Mouse (Mus musculus) bone marrow macrophage, adult 2 months (primary cell): ENCODE measurements at regions not wholly inside any gene's neighbourhood (a gene's known extent, or its start where the extent isn't known, plus 50 kb on each side); places are given as distances from the start of the nearest gene placed in this dataset.
"Not testable (repeated sequence)": the region's sequence is repeated elsewhere in the genome, so short reads cannot be mapped to it uniquely, and the experiment has no call there.

ENCODE experiments used
- H3K27ac ChIP-seq: 2 replicates; pipeline ENCODE4 v1.5.1; 2012; ENCODE audit warnings: low read depth, low read length; ENCODE audit not compliant: insufficient read depth
- H3K4me1 ChIP-seq: 2 replicates; pipeline ENCODE4 v1.6.1; 2012; ENCODE audit warnings: low read length; ENCODE audit not compliant: control insufficient read depth, insufficient read depth
- H3K4me3 ChIP-seq: 2 replicates; pipeline ENCODE4 v1.5.1; 2012; ENCODE audit warnings: mild to moderate bottlenecking, low read length, moderate library complexity; ENCODE audit not compliant: insufficient read depth
- CTCF ChIP-seq: IDR thresholded peaks from 2 replicates; pipeline ENCODE4 v1.5.1; 2012; ENCODE audit warnings: low read depth, mild to moderate bottlenecking, low read length, moderate library complexity
- POLR2A ChIP-seq: IDR thresholded peaks from 2 replicates; pipeline ENCODE4 v1.6.1; 2012; ENCODE audit warnings: mild to moderate bottlenecking, low read depth, low read length, borderline replicate concordance

DNA sequence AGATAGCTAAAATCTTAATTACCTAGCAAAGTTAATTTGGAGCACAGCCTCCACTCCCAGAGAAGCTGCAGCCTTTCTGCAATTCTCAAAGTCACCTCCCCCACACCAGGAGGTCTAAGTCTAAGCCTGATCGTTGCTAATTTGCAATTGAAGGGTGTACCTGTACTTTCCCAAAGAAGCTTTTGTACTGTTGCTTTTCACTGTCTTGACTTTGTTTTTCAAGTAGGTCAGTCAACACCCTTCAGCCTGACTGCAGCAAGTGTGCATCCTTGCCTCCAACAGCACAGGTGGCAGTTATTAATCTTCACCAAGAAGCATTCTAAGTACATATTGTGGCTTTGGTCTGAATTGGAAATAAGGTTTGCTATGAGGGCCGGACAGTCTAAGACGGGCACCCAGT is 91.7 kb upstream of the Slc22a30 start:
- not testable (repeated sequence) for H3K4me3 ChIP-seq, H3K27ac ChIP-seq, H3K4me1 ChIP-seq

DNA sequence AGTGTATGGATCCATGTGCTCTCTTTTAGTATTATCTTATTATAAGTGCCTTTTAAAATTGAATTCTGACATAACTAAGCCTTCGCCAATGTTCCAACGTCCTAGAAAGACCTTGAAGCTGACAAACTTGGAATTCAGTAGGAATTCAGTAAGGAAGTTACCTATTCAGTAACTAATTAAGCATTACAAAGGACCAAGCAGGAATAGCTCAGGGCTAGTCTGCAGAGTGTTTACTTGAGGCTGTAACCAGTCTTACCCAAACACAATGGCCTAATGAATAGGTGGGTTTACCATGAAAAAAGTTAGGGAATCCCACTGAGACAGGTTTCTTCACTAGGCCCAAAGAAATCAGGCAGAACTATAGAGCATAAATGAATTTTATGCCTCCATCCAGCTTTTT is 92.6 kb upstream of the Slc22a30 start:
- H3K4me3 ChIP-seq, H3K27ac ChIP-seq, H3K4me1 ChIP-seq: not testable (repeated sequence)

DNA sequence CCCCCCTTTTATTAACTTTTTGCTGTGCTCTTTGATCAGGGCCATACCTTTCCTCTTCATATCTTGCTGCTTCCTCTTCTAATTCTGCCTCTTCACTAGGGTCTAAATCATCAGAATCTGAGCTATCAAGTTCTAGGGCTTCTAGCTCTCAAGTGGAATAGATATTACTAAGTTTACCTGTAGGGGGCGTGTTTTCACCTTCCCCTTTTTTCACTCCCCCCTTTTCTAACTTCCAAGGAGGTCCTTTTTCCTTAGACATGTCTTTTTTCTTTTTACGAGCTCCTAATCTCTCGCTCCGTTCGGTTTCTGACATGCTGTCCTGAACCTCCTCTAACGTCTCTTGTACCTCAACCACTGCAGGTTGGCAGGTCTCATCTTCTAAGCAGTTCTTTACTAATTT is 73.3 kb upstream of the Slc22a8 start:
- peak overlapping the region; percentile 45 for H3K27ac ChIP-seq
- peak overlapping the region; percentile 49 for H3K4me3 ChIP-seq
- not testable (repeated sequence) for H3K4me1 ChIP-seq

DNA sequence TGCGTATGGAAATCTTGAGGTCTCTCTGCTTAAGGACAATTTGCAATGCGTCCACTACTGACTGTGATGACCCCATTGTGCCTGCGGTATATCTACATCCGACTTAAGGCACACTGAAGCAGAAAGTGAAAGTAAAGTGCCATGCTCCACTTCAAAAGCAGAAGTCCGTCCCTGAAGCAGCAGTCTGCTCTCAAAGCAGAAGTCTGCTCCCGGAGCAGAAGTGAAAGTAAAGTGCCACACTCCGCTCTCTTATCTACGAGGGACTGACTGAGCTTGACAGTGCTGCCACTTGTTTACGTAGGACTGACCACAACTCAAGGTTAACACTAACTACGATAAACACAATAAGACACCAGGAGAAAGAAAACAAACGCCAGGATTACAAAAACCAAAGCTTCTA is 72.8 kb upstream of the Slc22a8 start:
- Histone ChIP-seq H3K4me1 (no peaks in the 10 kb centered on the region; the same call in 1 of the 2 replicates), H3K27ac (peak overlapping the region; percentile 45), H3K4me3 (peak overlapping the region; percentile 49)
- TF ChIP-seq CTCF (no peak), POLR2A (no peak)

DNA sequence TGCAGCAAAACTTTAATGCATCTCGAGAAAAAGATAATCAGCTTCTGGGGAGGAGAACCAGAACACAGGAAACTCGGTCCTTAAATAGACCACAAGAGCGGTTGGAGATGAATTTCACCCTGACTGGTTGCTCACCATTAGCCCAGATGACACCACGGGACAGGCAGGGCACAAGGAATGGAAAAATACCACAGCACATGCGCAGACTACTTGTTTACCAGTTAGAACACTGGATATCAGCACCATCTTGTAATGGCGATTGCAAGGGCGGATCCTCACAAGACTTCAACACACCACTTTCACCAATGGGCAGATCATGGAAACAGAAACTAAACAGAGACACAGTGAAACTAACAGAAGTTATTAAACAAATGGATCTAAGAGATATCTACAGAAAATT is 72.1 kb upstream of the Slc22a8 start:
- H3K27ac ChIP-seq, H3K4me1 ChIP-seq: not testable (repeated sequence)
- H3K4me3 ChIP-seq, result peak overlapping the region; percentile 33; the same call in 1 of the 2 replicates

DNA sequence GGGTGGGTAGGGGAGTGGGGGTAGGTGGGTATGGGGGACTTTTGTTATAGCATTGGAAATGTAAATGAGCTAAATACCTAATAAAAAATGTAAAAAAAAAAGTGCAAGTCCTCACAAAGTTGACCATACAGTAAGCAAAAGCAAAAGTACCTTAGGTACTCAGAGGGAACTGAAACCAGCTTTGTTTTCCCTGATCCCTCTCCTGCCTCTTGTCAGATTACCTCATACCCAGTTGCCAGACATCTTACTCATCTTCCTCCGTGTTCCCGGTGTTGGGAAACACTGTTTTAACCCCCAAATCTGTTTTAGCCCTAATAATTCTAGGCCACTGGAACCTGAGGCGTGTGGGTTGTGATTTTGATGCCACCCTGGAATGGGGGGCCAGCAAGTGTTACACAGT is 56.5 kb upstream of the Slc22a8 start:
- Histone ChIP-seq H3K4me1 (peaks cover 4% of the 10 kb centered on the region; the same call in 1 of the 2 replicates), H3K27ac (no peak overlapping the region), H3K4me3 (no peak overlapping the region)
- TF ChIP-seq POLR2A (no peak), CTCF (no peak)

DNA sequence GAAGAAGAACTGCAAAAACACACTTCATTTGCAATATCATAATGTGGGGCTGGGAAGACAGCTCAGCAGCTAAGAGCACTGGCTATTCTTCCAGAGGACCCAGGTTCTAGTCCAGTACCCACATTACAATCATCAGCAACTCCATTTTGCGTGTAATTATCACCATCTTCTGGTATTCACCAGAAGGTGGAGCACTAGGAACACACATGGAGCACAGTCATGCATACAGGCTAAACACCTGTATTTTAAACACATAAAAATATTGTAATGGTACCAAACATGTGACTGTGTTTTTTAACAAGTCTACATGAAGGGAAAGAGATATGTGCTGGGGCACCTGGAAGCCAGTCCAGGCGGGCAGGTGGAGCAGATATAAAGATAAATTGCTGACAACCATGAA is 55.0 kb upstream of the Slc22a8 start:
- peaks cover 4% of the 10 kb centered on the region; the same call in 1 of the 2 replicates for H3K4me1 ChIP-seq
- no peak for TF ChIP-seq POLR2A
- TF ChIP-seq CTCF, result no peak
- H3K27ac ChIP-seq, result no peak overlapping the region
- H3K4me3 ChIP-seq, result no peak overlapping the region
